Mouse (Mus musculus): ENCODE measurements at regions not wholly inside any gene's neighbourhood (a gene's known extent, or its start where the extent isn't known, plus 50 kb on each side); places are given as distances from the start of the nearest gene placed in this dataset.

- DNase-seq (ENCODE audit: low spot score) = no peak
Observed at GRCm38 (mm10) chr1:111355435-111355834, 378.1 kb upstream of the Cdh19 start.

- DNase-seq (ENCODE audit: low spot score) = no peak
Observed at GRCm38 (mm10) chr1:111337927-111338326, 360.5 kb upstream of the Cdh19 start.

DNA sequence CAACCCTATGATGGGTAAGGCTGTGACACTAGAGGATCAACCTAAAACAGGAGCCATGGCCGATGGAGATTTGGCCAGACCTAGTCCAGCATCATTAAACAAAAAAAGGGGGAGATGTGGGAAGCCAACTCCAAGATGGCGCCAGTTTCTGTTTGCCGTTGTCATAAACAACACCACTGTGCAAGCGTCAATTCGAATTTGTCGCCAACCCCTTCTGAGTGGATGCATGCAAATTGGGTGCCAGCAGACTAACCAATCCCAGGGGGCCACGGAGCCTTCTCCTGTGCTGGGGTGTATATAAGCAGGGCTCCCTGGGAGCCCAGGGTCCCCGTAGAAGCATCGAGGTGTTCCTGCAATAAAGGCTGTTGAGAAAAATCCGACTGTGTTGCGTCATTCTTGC is 324.9 kb upstream of the Cdh19 start:
- no peak for DNase-seq (ENCODE audit: low spot score)

- DNase-seq (ENCODE audit: low spot score) = no peak
Observed at GRCm38 (mm10) chr1:111286385-111286784, 309.0 kb upstream of the Cdh19 start.

DNA sequence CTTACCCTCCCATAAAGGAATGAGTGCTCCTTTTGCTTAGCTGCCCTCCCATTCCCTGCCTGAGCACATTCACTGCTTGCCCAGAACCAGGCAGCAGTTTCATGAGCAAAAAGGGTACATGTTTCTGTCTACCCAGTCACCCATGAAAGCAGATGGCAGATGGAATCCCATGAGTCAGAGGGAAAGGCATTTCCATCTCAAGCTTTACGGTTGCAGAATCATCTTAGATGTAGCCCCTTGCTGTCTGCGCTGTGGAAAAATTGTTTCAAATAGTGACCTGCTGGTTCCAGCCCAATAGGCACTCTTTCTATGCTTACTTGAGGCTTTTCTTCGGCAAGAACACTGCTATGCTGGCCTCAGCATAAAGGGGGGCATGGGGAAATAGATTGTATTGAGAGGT is 308.5 kb upstream of the Cdh19 start:
- DNase-seq (ENCODE audit: low spot score) = no peak

DNA sequence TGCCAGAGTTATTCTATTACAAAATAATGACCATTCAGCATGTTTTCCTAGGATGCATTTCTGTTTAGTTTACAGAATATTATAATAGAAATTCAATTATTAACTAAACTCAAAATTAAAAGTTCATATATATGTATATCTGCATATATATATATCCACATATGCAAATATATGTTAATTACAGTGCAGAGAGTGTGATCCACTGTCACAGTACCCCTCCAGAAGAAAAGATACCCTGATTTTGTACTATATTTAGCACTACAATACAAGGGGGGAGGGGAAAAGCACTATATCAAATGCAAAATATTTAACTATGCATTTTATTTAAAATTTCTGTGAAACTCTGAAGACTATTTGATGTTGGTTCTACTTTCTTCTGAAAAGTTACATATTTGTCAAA is 265.4 kb upstream of the Cdh19 start:
- no peak for DNase-seq (ENCODE audit: low spot score)

DNA sequence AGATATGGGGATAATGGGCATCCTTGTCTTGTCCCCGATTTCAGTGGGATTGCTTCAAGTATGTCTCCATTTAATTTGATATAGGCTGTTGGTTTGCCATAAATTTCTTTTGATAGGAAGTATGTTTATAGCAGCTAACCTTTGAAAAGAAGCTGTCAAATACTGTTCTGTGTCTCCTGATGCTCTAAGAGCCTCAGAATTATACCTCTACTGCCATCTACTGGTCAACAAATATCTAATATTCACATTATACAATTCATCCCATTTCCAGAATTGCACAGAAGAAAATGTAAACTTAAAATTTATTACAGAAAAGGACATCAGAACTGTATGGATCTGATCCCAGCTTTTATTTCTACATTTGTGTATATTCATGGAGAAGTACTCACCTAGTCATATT is 265.0 kb upstream of the Cdh19 start:
- DNase-seq (ENCODE audit: low spot score) = peak; percentile 72

All from embryo, embryonic 10.5 days (tissue).